20 mouse cellular contexts compared by ENCODE assay signal in the genomic region with DNA sequence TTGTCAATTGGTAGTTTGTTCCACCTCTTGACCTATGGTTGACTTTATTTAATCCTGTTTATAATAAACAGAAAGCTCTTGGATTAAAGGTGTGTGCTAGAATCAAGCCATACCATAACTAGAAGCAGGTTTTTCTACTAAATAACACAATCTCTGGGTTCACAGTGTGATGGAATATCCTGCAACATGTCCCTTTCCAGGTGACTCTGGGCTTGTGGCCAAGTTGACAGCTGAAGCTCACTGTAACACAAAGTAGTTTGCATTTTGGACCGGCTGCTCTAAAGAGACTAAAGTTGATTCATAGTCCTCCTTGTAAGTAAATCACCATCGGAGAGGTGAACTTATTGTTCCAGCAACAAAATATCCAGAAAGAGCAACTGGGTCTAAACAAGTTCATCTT.
A peak's percentile ranks its signal among the peaks of the same experiment; 100 is the strongest.
DNase-seq lines count a peak whose midpoint lies in the region; ATAC-seq and TF ChIP-seq lines count a peak whose summit lies in the region.
"Had no signal": no experiment of that assay in that cellular context is flagged by ENCODE, and none has a peak within 500 bp of the region (broad histone marks: within the 10 kb centered on the region; RNA-seq: fewer than 3 reads in every experiment).

No protein-coding gene starts in this region.

- no peak for TF ChIP-seq CTCF in layer of hippocampus, adult 2 months (conservative IDR thresholded peaks at IDR 0.05)

- H3K36me3 ChIP-seq in embryonic facial prominence, embryonic 14.5 days (ENCODE audit: control insufficient read depth, insufficient read depth, low read length): no peaks in the 10 kb centered on the region
- H3K36me3 ChIP-seq in embryonic facial prominence, embryonic 10.5 days (replicated peaks): no peaks in the 10 kb centered on the region
- H3K36me3 ChIP-seq: embryonic facial prominence, embryonic 13.5 days; forebrain, embryonic 15.5 days; hindbrain, embryonic 10.5 days; limb, embryonic 15.5 days; liver, embryonic 15.5 days; neural tube, embryonic 12.5 days had no signal

- no peak overlapping the region for H3K9ac ChIP-seq in embryonic facial prominence, embryonic 14.5 days (ENCODE audit: low read depth, low read length)
- H3K9ac ChIP-seq: embryonic facial prominence, embryonic 13.5 days; forebrain, embryonic 15.5 days; limb, embryonic 15.5 days; liver, embryonic 15.5 days; neural tube, embryonic 12.5 days had no signal

- H3K27me3 ChIP-seq in embryonic facial prominence, embryonic 14.5 days (replicated peaks; ENCODE audit: control insufficient read depth, insufficient read depth, low read length): no peaks in the 10 kb centered on the region
- no peaks in the 10 kb centered on the region for H3K27me3 ChIP-seq in embryonic facial prominence, embryonic 10.5 days (replicated peaks; ENCODE audit: low read depth, poor library complexity, severe bottlenecking)
- H3K27me3 ChIP-seq: embryonic facial prominence, embryonic 13.5 days; forebrain, embryonic 15.5 days; limb, embryonic 15.5 days; liver, embryonic 15.5 days; neural tube, embryonic 12.5 days had no signal

- no peaks in the 10 kb centered on the region for H3K4me1 ChIP-seq in embryonic facial prominence, embryonic 14.5 days (ENCODE audit: control insufficient read depth, insufficient read depth, low read length)
- H3K4me1 ChIP-seq in embryonic facial prominence, embryonic 10.5 days: no peaks in the 10 kb centered on the region
- H3K4me1 ChIP-seq: embryonic facial prominence, embryonic 13.5 days; forebrain, embryonic 15.5 days; limb, embryonic 15.5 days; liver, embryonic 15.5 days; neural tube, embryonic 12.5 days had no signal

- WGBS in embryonic facial prominence, embryonic 14.5 days: 66% methylated on average over 2 of the region's 2 CpGs
- WGBS in embryonic facial prominence, embryonic 10.5 days: 85% methylated on average over 2 of the region's 2 CpGs

- no peak overlapping the region for H3K27ac ChIP-seq in embryonic facial prominence, embryonic 14.5 days (replicated peaks; ENCODE audit: low read depth, low read length)
- no peak overlapping the region for H3K27ac ChIP-seq in embryonic facial prominence, embryonic 10.5 days (replicated peaks)
- no peak overlapping the region for H3K27ac ChIP-seq in layer of hippocampus, adult 2 months
- H3K27ac ChIP-seq: embryonic facial prominence, embryonic 13.5 days; forebrain, embryonic 15.5 days; hindbrain, embryonic 10.5 days; limb, embryonic 15.5 days; liver, embryonic 15.5 days; neural tube, embryonic 12.5 days had no signal

- no peak overlapping the region for H3K4me3 ChIP-seq in embryonic facial prominence, embryonic 14.5 days (ENCODE audit: low read depth, low read length)
- H3K4me3 ChIP-seq in embryonic facial prominence, embryonic 10.5 days: no peak overlapping the region
- H3K4me3 ChIP-seq in layer of hippocampus, adult 2 months: no peak overlapping the region
- H3K4me3 ChIP-seq: embryonic facial prominence, embryonic 13.5 days; forebrain, embryonic 15.5 days; hindbrain, embryonic 10.5 days; limb, embryonic 15.5 days; liver, embryonic 15.5 days; neural tube, embryonic 12.5 days had no signal

- H3K9me3 ChIP-seq in embryonic facial prominence, embryonic 14.5 days (ENCODE audit: control insufficient read depth, low read length): no peaks in the 10 kb centered on the region
- H3K9me3 ChIP-seq in embryonic facial prominence, embryonic 10.5 days: no peaks in the 10 kb centered on the region
- H3K9me3 ChIP-seq: embryonic facial prominence, embryonic 13.5 days; forebrain, embryonic 15.5 days; hindbrain, embryonic 10.5 days; limb, embryonic 15.5 days; liver, embryonic 15.5 days; neural tube, embryonic 12.5 days had no signal

- peak; percentile 31 for DNase-seq in embryonic facial prominence, embryonic 14.5 days (ENCODE audit: low spot score)
- no peak for DNase-seq in embryonic facial prominence, embryonic 10.5 days (ENCODE audit: low spot score)
- DNase-seq in layer of hippocampus, adult 2 months (ENCODE audit: low spot score in 2 of 2): peak; percentile 9 to 15
- DNase-seq in layer of hippocampus, postnatal 10 days (ENCODE audit: low spot score in 2 of 2): no peak
- DNase-seq in right cerebral cortex, postnatal 14 days: peak; percentile 17
- no peak for DNase-seq in right cerebral cortex, postnatal 4 days
- DNase-seq in MN1 (ENCODE audit: low spot score): no peak
- DNase-seq in lung, postnatal 14 days: no peak
- DNase-seq: adrenal gland, postnatal 10 days; gastrocnemius, postnatal 36 days; kidney, adult 18-20 months had no signal

- no peak for ATAC-seq in embryonic facial prominence, embryonic 14.5 days (ENCODE audit: low read depth)
- ATAC-seq: activated CD4-positive, CD25-positive, alpha-beta regulatory T cell, adult 4 months; CD4-positive, CD25-positive, alpha-beta regulatory T cell, adult 4 months; forebrain, embryonic 15.5 days had no signal

- H3K4me2 ChIP-seq in embryonic facial prominence, embryonic 14.5 days (ENCODE audit: low read depth, low read length): no peak overlapping the region
- H3K4me2 ChIP-seq: embryonic facial prominence, embryonic 13.5 days; forebrain, embryonic 15.5 days; limb, embryonic 15.5 days; liver, embryonic 15.5 days; midbrain, embryonic 11.5 days; neural tube, embryonic 12.5 days had no signal

Comparison
In these comparisons a context has a peak if more than half of its experiments do, and no peak if none do; other contexts are left out.
1. DNase-seq: peak in embryonic facial prominence, embryonic 14.5 days (single experiment), layer of hippocampus, adult 2 months (2 of 2) and right cerebral cortex, postnatal 14 days (single experiment); none in embryonic facial prominence, embryonic 10.5 days (single experiment), layer of hippocampus, postnatal 10 days (0 of 2), right cerebral cortex, postnatal 4 days (single experiment), MN1 (single experiment) and lung, postnatal 14 days (single experiment).